Mouse (Mus musculus): ENCODE measurements around the gene Ttll5. TPM values are rescaled to one million over a fixed set of nuclear protein-coding genes. Genes with fewer than 3 reads are reported as not detected.

The Ttll5 gene
- polyA plus RNA-seq, 1 experiment, result 0.79 TPM

DNA sequence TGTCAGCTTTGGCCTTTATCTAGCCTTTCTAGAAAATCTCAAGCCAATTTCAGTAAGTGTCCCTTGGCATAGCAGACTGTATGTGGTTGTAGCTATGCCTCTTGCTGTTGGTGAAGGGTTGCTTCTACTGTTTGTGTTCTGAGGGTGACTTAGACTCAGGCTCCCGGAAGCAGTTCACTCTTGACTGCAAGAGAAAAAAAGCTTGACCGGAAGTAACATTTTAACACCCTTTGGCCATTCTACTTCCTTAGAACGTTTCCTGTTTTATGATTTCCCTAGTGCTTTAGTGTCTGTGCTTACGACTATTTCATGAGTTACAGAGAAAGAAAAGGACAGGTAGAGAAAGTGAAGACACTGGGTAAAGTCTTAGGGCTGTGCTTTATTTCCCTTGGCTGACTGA lies 161.1 kb downstream of the Ttll5 start:
- TF ChIP-seq GATA1 (IDR thresholded peaks at IDR 0.05; ENCODE audit: low read length), result no peak
- TF ChIP-seq TAL1 (IDR thresholded peaks at IDR 0.05; ENCODE audit: low read length), result no peak
- H3K27me3 ChIP-seq (ENCODE audit: control insufficient read depth), result no peaks in the 10 kb centered on the region
- no peak overlapping the region for H3K4me3 ChIP-seq (replicated peaks)
- H3K4me1 ChIP-seq (ENCODE audit: control insufficient read depth), result no peaks in the 10 kb centered on the region
- H3K9me3 ChIP-seq (ENCODE audit: control insufficient read depth, low read length), result no peaks in the 10 kb centered on the region
- H3K36me3 ChIP-seq (ENCODE audit: control insufficient read depth), result no peaks in the 10 kb centered on the region

GRCm38 (mm10) chr12:85986024-85986423 lies 161.6 kb downstream of the Ttll5 start:
- H3K27me3 ChIP-seq (ENCODE audit: control insufficient read depth), result no peaks in the 10 kb centered on the region
- no peak overlapping the region for H3K4me3 ChIP-seq (replicated peaks)
- TF ChIP-seq GATA1 (IDR thresholded peaks at IDR 0.05; ENCODE audit: low read length), result no peak
- TF ChIP-seq TAL1 (IDR thresholded peaks at IDR 0.05; ENCODE audit: low read length), result no peak
- H3K36me3 ChIP-seq (ENCODE audit: control insufficient read depth), result no peaks in the 10 kb centered on the region
- no peaks in the 10 kb centered on the region for H3K9me3 ChIP-seq (ENCODE audit: control insufficient read depth, low read length)
- H3K4me1 ChIP-seq (ENCODE audit: control insufficient read depth), result no peaks in the 10 kb centered on the region

- no peak for TF ChIP-seq TAL1 (IDR thresholded peaks at IDR 0.05; ENCODE audit: low read length)
- no peak for TF ChIP-seq GATA1 (IDR thresholded peaks at IDR 0.05; ENCODE audit: low read length)
- H3K4me1 ChIP-seq (ENCODE audit: control insufficient read depth), result no peaks in the 10 kb centered on the region
- no peaks in the 10 kb centered on the region for H3K36me3 ChIP-seq (ENCODE audit: control insufficient read depth)
- H3K9me3 ChIP-seq (ENCODE audit: control insufficient read depth, low read length), result no peaks in the 10 kb centered on the region
- no peak overlapping the region for H3K4me3 ChIP-seq (replicated peaks)
- no peaks in the 10 kb centered on the region for H3K27me3 ChIP-seq (ENCODE audit: control insufficient read depth)
Observed at GRCm38 (mm10) chr12:85986540-85987443, 162.3 kb downstream of the Ttll5 start.

GRCm38 (mm10) chr12:85987444-85987889 lies 163.0 kb downstream of the Ttll5 start:
- TF ChIP-seq TAL1 (IDR thresholded peaks at IDR 0.05; ENCODE audit: low read length) (no peak), GATA1 (IDR thresholded peaks at IDR 0.05; ENCODE audit: low read length) (no peak)
- Histone ChIP-seq H3K4me1 (ENCODE audit: control insufficient read depth) (no peaks in the 10 kb centered on the region), H3K9me3 (ENCODE audit: control insufficient read depth, low read length) (no peaks in the 10 kb centered on the region), H3K36me3 (ENCODE audit: control insufficient read depth) (no peaks in the 10 kb centered on the region), H3K27me3 (ENCODE audit: control insufficient read depth) (no peaks in the 10 kb centered on the region), H3K4me3 (replicated peaks) (no peak overlapping the region)

- Histone ChIP-seq H3K27me3 (ENCODE audit: control insufficient read depth) (no peaks in the 10 kb centered on the region), H3K4me3 (replicated peaks) (no peak overlapping the region), H3K9me3 (ENCODE audit: control insufficient read depth, low read length) (no peaks in the 10 kb centered on the region), H3K4me1 (ENCODE audit: control insufficient read depth) (no peaks in the 10 kb centered on the region), H3K36me3 (ENCODE audit: control insufficient read depth) (no peaks in the 10 kb centered on the region)
- no peak for TF ChIP-seq GATA1 (IDR thresholded peaks at IDR 0.05; ENCODE audit: low read length)
- TF ChIP-seq TAL1 (IDR thresholded peaks at IDR 0.05; ENCODE audit: low read length), result no peak
Observed at GRCm38 (mm10) chr12:85988121-85988520, 163.7 kb downstream of the Ttll5 start.

DNA sequence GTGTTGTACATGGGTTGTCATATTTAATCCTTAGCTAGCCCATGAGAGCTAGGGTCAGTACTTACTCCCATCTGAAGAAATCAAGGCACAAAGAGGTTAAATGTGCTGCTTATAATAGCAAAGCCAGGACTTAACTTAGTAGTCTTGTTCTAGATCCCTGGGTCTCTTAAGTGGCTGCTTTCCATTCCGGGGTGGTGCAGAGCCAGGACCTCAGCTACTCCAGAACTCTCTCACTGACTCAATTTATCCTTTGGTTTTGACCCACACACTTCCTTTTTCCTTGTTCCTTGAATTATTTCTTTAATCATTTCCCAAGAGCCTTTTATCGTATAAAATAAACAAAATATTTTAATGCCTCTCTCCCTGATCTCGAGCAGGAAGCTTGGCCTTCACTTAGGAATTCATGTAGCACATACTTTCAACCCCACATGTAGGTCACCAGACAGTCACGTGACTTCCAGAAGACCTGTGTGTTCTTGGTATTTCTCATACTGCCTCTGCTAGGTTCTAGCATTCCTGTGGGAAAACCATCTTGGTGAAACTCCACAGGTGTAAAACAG lies 164.4 kb downstream of the Ttll5 start:
- Histone ChIP-seq H3K4me1 (ENCODE audit: control insufficient read depth) (no peaks in the 10 kb centered on the region), H3K27me3 (ENCODE audit: control insufficient read depth) (no peaks in the 10 kb centered on the region), H3K4me3 (replicated peaks) (no peak overlapping the region), H3K36me3 (ENCODE audit: control insufficient read depth) (no peaks in the 10 kb centered on the region), H3K9me3 (ENCODE audit: control insufficient read depth, low read length) (no peaks in the 10 kb centered on the region)
- TF ChIP-seq GATA1 (IDR thresholded peaks at IDR 0.05; ENCODE audit: low read length) (no peak), TAL1 (IDR thresholded peaks at IDR 0.05; ENCODE audit: low read length) (no peak)

DNA sequence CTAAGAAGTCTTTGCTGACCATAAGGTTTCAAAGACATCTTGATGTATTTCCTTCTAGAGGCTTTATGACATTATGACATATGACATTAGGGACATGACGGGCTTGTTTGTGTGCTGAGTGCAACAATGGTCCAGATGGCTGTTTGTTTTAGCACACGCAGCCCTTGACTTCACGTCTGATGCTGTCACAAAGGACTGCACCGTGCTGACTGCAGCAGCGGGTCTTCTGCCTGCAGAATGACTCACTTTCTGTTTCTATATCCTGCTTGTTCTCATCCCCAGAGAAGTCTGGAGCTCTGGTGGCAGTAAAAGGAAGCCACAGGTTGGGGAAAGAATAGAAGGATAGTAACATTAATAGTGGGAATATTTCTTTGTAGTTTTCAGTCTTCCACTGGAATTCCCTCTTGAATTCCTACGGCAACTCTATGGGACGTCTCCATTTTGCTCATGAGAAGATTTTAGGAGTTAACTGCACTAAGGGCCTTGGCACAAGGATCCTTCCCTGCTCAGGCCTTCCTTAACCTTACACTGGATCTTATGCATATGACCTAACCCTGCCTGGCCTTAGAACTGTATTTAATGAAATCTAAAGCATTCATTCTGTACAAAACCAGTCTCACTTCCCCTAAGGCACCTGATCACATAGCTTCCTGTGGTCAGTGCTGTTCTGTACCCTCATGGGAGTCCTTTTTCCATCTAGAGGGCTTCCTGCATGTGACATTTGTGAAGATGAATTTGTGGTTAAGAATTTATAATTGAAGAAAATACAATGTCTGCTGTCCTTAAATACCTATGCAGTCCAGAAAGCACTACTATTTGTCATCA lies 167.8 kb downstream of the Ttll5 start:
- Histone ChIP-seq H3K4me3 (replicated peaks) (no peak overlapping the region), H3K36me3 (ENCODE audit: control insufficient read depth) (peaks cover 7% of the 10 kb centered on the region)
- TF ChIP-seq GATA1 (IDR thresholded peaks at IDR 0.05; ENCODE audit: low read length), result no peak
- no peak for TF ChIP-seq TAL1 (IDR thresholded peaks at IDR 0.05; ENCODE audit: low read length)

DNA sequence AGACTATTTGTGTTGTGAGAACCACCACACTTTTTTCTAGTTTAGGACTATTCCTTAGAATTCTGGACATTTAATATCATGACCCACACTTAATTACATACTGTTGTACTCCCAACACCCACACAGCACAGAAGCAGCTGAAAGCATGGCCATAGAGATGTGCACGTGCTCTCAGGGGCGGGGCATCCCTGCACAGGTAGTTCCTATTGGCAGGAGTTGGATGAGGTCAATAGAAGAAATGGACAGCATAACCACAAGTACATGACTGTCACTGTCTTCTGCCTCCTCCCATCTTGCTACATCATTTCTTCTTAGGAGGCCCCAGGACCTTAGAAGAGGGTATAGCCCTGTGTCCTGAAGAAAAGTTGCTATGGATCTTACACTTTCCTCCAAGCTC lies 168.4 kb downstream of the Ttll5 start:
- H3K36me3 ChIP-seq (ENCODE audit: control insufficient read depth), result peaks cover 7% of the 10 kb centered on the region
- TF ChIP-seq TAL1 (IDR thresholded peaks at IDR 0.05; ENCODE audit: low read length) (no peak), GATA1 (IDR thresholded peaks at IDR 0.05; ENCODE audit: low read length) (no peak)
- H3K4me1 ChIP-seq (ENCODE audit: control insufficient read depth), result no peaks in the 10 kb centered on the region
- no peaks in the 10 kb centered on the region for H3K27me3 ChIP-seq (ENCODE audit: control insufficient read depth)
- H3K9me3 ChIP-seq (ENCODE audit: control insufficient read depth, low read length), result no peaks in the 10 kb centered on the region
- H3K4me3 ChIP-seq (replicated peaks), result no peak overlapping the region

More for the DNA sequence above, 167.8 kb downstream of the Ttll5 start:
- H3K9me3 ChIP-seq (ENCODE audit: control insufficient read depth, low read length), result no peaks in the 10 kb centered on the region
- H3K27me3 ChIP-seq (ENCODE audit: control insufficient read depth), result no peaks in the 10 kb centered on the region
- no peaks in the 10 kb centered on the region for H3K4me1 ChIP-seq (ENCODE audit: control insufficient read depth)

All from erythroblast, embryonic 14.5 days (primary cell).